Mouse (Mus musculus): ENCODE results near the gene Paxx. TPM values are rescaled to one million over a fixed set of nuclear protein-coding genes. Genes with fewer than 3 reads are reported as not detected.

The Paxx gene
- polyA plus RNA-seq, 1 experiment = 45.6 TPM

DNA sequence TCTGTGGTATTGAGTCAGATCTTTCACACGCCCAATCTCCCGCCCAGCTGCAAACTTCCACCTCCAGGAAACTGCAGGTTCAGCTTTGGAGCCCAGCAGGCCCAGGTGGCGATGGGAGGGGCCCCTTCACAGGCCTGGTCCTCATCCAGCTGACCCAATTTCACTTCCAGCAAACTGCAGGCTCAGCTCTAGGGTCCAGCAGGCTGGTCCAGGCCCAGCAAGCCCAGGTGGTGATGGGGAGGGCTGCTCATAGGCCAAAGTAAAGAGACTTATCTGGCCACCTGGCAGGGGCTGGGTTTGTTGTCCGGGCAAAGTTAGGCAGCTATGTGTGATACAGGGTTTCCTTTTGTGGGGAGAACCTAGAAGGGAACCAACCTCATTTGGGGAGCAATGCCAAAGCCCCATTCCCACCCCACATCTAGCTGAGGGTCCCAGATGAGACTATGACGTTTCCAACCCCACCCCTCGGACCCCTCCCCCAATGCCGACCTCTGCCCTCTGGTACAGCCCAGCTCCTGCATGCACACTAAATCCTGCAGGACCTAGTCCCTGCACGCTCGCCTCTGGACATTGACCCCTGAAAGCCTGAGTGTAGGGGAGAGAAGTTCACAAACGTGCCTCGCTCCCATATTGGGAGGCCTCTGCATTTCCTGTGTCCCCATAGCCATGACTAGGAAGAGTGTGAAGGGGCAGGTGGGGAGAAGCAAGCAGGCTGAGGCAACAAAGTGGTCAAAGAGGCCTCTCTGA lies 24.2 kb upstream of the Paxx start:
- whole genome bisulfite sequencing = 30% methylated on average over 11 of the region's 11 CpGs
- DNase-seq (ENCODE audit: low read depth, low spot score) = no peak

GRCm38 (mm10) chr2:25482969-25483368 lies 22.1 kb upstream of the Paxx start:
- no peak for DNase-seq (ENCODE audit: low read depth, low spot score)
- 26% methylated on average over 7 of the region's 7 CpGs for WGBS

GRCm38 (mm10) chr2:25480541-25480940 lies 19.6 kb upstream of the Paxx start:
- WGBS = 92% methylated on average over 1 of the region's 1 CpGs
- DNase-seq (ENCODE audit: low read depth, low spot score) = no peak

GRCm38 (mm10) chr2:25479551-25480311 lies 18.8 kb upstream of the Paxx start:
- no peak for DNase-seq (ENCODE audit: low read depth, low spot score)
- WGBS = 51% methylated on average over 10 of the region's 10 CpGs

- DNase-seq (ENCODE audit: low read depth, low spot score) = no peak
- 95% methylated on average over 3 of the region's 3 CpGs for WGBS
These were observed 17.2 kb upstream of the Paxx start for GRCm38 (mm10) chr2:25477967-25478675.

GRCm38 (mm10) chr2:25477541-25477940 lies 16.6 kb upstream of the Paxx start:
- no peak for DNase-seq (ENCODE audit: low read depth, low spot score)
- WGBS = 88% methylated on average over 8 of the region's 8 CpGs

- no peak for DNase-seq (ENCODE audit: low read depth, low spot score)
- WGBS = 79% methylated on average over 2 of the region's 2 CpGs
These were observed 11.7 kb upstream of the Paxx start for GRCm38 (mm10) chr2:25472550-25472949.

GRCm38 (mm10) chr2:25469969-25470368 lies 9.1 kb upstream of the Paxx start, which contains the start of gene Ptgds:
TSS of gene Ptgds (minus strand) at chr2:25470046.
- 59% methylated on average over 6 of the region's 6 CpGs for WGBS
- no peak for DNase-seq (ENCODE audit: low read depth, low spot score)

DNA sequence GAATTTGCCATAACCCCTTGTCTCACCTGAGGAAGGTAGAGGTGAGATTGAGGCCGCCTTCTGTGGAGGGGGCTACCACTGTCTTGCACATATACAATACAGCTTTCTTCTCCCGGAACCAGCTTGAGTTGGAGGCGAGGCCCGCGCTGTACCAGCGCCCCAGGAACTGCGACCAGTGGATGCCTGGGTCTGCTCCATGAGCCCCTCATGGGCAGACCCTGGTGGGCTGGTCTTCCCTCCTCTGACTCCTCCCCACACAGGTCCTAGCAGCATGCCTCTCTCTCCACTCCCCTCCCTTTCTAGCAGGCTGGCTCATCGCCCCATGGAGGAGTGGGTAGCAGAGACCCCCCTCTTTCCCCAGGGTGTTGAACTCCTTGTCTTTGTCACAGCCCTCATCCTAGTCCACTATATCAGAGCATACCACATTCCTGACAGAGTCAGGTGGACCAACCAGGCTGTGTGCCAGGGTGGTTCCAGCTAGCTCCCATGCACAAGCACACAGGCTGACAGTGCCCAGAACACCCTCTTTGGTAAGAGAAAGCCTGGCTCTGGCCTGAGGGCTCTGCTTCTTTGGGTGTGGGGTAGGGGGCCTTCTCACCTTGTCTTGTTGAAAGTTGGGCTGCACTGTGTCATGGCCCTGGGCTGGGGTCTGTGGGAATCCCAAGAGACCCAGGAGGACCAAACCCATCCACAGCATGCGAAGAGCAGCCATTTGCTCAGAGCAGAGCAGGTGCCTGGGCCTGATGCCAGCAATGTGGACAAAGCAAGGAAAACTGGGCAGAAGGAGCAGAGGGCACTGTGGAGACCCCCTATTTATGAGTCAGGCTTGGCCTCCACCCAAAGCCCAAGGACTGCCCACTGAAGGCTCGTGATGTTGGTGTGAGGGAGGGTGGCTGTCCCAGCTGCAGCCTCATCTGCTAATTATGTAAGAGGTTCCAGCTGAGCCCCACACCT lies 8.3 kb upstream of the Paxx start:
- WGBS = 78% methylated on average over 10 of the region's 10 CpGs
- no peak for DNase-seq (ENCODE audit: low read depth, low spot score)

GRCm38 (mm10) chr2:25467606-25468303 lies 6.9 kb upstream of the Paxx start:
- no peak for DNase-seq (ENCODE audit: low read depth, low spot score)
- 82% methylated on average over 14 of the region's 14 CpGs for WGBS

DNA sequence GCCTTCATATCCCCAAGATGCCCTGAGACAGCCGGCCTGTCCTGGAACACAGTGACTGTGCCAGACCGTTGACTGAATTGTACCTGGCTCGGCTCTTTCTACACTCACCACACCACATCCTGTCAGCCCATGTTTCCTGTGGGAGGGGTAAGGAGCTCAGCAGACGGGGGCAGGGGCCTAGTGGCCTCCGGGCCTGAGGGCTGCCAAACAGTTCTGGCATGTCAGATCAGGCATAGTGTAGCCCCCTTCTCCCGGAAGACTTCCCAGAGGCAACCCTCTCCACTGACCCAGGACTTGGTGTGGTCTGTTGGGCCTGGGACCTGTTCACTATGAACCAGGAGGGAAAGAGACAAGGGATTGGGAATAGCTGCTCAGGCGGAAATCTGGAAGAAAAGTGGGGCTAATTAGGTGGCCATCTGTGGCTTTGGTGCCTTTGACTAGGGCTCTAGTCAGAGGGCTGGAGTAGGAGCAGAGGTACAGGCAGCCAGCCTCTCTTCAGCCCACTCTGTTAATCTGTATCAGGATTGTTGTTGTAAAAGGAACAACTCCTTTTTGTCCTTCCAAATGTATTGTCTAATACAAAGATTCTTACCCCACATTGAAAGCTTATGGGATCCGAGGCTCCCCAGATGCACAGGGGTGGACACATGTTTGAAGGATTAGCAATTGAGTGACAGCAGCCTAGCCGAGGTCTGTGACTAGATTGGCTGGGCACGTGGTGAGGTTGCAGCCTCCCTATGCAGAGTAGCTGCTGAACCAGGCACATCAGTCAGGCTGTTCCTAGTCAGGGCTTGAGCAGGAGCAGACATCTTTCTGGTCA lies 5.1 kb upstream of the Paxx start:
- WGBS = 55% methylated on average over 10 of the region's 10 CpGs
- DNase-seq (ENCODE audit: low read depth, low spot score) = no peak

DNA sequence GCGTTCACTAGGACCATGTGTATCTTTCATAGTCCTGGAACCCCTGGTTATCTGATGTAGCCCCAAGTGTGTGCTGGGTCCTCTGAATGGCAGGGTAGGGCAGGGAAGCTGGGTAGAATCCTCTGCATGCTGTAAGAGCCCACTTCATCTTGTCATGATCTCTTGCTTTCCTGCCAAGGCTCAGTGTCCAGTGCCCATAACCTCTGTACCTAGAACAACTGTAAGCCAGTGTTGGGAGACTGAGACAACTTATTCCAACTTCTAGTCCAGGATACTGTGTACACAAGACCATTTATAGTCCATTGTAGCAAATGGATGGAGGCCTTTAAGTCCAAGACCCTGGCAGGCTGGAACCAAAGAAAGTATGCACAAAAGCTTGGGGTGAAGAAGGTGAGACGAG lies 4.4 kb upstream of the Paxx start:
- DNase-seq (ENCODE audit: low read depth, low spot score) = no peak
- 70% methylated on average over 2 of the region's 2 CpGs for WGBS

GRCm38 (mm10) chr2:25463630-25464029 lies 2.7 kb upstream of the Paxx start:
- 87% methylated on average over 3 of the region's 3 CpGs for WGBS
- no peak for DNase-seq (ENCODE audit: low read depth, low spot score)

- WGBS = 19% methylated on average over 3 of the region's 3 CpGs
- no peak for DNase-seq (ENCODE audit: low read depth, low spot score)
These were observed 513 bp upstream of the Paxx start for GRCm38 (mm10) chr2:25461407-25461806.

DNA sequence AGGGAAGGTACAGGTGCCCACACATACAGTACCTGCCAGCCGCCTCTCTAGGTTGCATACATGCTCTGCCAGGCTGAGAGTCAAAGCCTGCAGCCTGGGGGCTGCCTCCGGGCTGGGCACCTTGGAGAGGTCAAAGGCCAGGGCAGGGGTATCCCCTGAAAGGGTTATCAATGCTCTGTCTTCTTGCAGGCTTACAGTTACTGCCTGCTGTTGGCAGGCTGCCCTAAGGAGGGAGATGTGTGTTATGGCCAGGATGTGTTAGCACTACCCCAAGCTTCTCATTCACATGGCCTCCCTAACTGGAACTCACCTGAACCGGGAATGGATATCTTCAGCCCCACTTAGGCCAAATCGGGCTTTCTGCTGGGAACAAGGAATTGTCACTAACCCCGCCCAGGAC lies 759 bp downstream of the Paxx start:
- 18% methylated on average over 5 of the region's 5 CpGs for WGBS
- peak; percentile 27 for DNase-seq (ENCODE audit: low read depth, low spot score)

GRCm38 (mm10) chr2:25458911-25459310 lies 2.0 kb downstream of the Paxx start:
- 37% methylated on average over 5 of the region's 5 CpGs for WGBS
- peak; percentile 57 for DNase-seq (ENCODE audit: low read depth, low spot score)

DNA sequence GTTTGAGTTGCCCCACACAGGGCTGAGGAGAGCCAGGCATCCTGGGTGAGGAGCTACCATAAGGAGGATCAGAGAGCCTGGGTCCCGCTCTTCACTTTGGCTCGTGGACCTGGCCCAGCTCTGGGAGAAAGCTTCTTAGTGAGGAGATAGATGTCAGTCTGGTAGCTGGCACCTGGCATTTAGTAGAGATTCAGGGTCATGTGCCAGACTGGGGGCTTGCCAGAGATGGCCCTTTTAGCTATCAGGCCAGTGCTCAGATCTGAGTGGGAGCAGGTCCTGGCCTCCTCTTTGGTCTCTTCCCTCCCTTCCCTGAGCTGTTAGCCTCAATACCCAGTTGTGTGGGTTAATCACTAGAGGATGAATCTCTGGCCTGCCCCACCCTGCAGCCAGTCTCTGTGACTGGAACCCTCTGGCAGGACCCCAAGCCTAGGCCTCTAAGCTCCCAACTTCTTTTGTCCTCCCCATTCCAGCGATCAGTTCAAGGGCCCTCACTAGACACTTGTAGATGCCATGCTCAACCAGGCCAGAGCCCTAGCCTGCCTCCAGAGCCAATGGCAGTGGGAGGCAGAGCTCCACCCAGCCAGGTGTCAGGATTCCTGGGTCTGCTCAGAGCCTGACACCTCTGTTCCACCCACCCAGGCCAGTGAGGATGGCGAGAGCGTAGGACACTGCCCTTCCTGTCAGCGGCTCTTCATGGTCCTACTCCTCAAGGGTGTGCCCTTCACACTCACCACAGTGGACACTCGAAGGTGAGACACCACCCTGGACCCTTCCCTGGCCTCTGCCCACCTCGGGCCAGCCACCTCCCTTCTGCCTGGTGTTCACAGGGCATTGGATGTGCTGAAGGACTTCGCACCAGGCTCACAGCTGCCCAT lies 3.6 kb downstream of the Paxx start:
- WGBS = 78% methylated on average over 9 of the region's 9 CpGs
- DNase-seq (ENCODE audit: low read depth, low spot score) = no peak
